Mouse (Mus musculus) duodenum, adult 2 months (tissue): ENCODE measurements around the gene Vmn1r95. TPM values are rescaled to one million over a fixed set of nuclear protein-coding genes. Genes with fewer than 3 reads are reported as not detected.

Experiments
- polyA plus RNA-seq: library from polyadenylated mRNA; depleted of rRNA; stranded (reverse); fragments of >200 nt; gene quantifications from 2 replicates; pipeline ENCODE4 v1.2.3, GENCODE M21; 2012; ENCODE audit warnings: low replicate concordance; rRNA removed

The Vmn1r95 gene
- not detected in 2 replicates for polyA plus RNA-seq

DNA sequence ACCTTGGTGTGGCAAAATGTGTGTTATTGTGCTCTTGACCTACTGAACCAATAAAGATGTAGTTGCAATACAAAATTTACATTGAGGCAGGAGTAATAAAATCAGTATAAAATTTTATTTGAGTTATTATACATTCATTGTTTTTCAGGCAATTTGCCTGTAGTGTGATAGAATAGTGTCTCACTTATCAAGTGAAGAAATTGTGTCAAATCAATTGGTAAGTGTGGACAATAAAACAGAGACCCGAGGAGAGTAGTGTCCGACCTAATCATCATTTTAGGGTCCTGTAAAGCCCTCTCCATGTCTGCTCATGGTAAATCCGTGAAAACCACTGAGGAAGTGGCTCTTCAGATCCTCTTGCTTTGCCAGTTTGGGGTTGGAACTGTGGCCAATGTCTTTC, at the start of gene Vmn1r95:
Gene Vmn1r95, plus strand, starts transcription at position 301 of the 400 bp plus-strand sequence.

DNA sequence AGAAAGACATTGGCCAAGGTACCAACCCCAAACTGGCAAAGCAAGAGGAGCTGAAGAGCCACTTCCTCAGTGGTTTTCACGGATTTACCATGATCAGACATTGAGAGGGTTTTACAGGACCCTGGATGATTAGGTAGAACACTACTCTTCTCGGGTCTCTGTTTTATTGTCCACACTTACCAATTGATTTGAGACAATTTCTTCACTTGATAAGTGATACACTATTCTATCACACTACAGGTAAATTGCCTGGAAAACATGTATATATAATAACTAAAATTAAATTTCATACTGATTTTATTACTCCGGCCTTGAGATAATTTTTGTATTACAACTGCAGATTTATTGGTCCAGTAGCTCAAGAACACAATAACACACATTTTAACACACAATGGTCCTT, 25.2 kb upstream of the Vmn1r95 start, which contains the start of gene Vmn1r94:
Gene Vmn1r94, minus strand, starts transcription at position 101 of the 400 bp plus-strand sequence.

DNA sequence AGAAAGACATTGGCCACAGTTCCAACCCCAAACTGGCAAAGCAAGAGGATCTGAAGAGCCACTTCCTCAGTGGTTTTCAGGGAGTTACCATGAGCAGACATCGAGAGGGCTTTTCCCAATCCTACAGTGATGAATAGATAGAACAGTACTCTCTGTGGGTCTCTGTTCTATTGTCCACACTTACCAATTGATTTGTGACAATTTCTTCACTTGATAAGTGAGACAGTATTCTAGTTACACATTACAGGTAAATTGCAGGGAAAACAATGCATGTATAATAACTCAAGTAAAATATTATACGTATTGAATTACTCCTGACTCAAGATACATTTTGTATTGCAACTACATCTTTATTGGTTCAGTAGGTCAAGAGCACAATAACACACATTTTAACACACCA, 12.0 kb downstream of the Vmn1r95 start, which contains the start of gene Gm6164:
Gene Gm6164, minus strand, starts transcription at position 101 of the 400 bp plus-strand sequence.

GRCm38 (mm10) chr7:20233728-20234127, 40.2 kb downstream of the Vmn1r95 start, which contains the start of gene Gm4498:
Gene Gm4498, minus strand, starts transcription at chr7:20233828.

Other genes starting within 250 kb of the Vmn1r95 start
- gene Igsf23, start 243.0 kb upstream of the Vmn1r95 start, polyA plus RNA-seq, result 125 and 289 TPM in 2 replicates
- 19.7 and 71.0 TPM in 2 replicates for gene Ceacam20, start 228.3 kb upstream of the Vmn1r95 start, polyA plus RNA-seq
- 1.9 and 2.2 TPM in 2 replicates for gene Nlrp9b, start 202.2 kb upstream of the Vmn1r95 start, polyA plus RNA-seq
- 0.02 and 0.05 TPM in 2 replicates for gene Vmn1r91, start 94.0 kb upstream of the Vmn1r95 start, polyA plus RNA-seq
- not detected in 2 replicates for gene Gm16442, start 71.1 kb upstream of the Vmn1r95 start, polyA plus RNA-seq
- gene Vmn1r93, start 54.6 kb upstream of the Vmn1r95 start, polyA plus RNA-seq, result not detected in 2 replicates
- not detected in 2 replicates for gene Vmn1r94, start 25.3 kb upstream of the Vmn1r95 start, polyA plus RNA-seq
- gene Gm6164, start 11.9 kb downstream of the Vmn1r95 start, polyA plus RNA-seq, result not detected in 2 replicates
- not detected in 2 replicates for gene Gm4498, start 40.1 kb downstream of the Vmn1r95 start, polyA plus RNA-seq
- gene Gm5890, start 69.1 kb downstream of the Vmn1r95 start, polyA plus RNA-seq, result not detected in 2 replicates
- gene Gm4133, start 140.4 kb downstream of the Vmn1r95 start, polyA plus RNA-seq, result not detected in 2 replicates
- gene Gm5728, start 181.7 kb downstream of the Vmn1r95 start, polyA plus RNA-seq, result not detected in 2 replicates
- gene Vmn1r100, start 224.2 kb downstream of the Vmn1r95 start, polyA plus RNA-seq, result not detected in 2 replicates
- not detected in 2 replicates for gene Vmn1r101, start 248.9 kb downstream of the Vmn1r95 start, polyA plus RNA-seq